Mouse (Mus musculus) erythroblast, embryonic 14.5 days (primary cell): ENCODE measurements around the gene Mnx1.

Experiments
- GATA1 ChIP-seq: IDR thresholded peaks from 2 replicates; pipeline ENCODE4 v1.6.1; 2012; ENCODE audit warnings: low read length, inconsistent platforms, mixed read lengths
- TAL1 ChIP-seq: IDR thresholded peaks from 3 replicates; pipeline ENCODE4 v1.6.1; 2012; ENCODE audit warnings: low read length, inconsistent platforms, mixed read lengths

- TF ChIP-seq GATA1 (no peak), TAL1 (no peak)
Measured at GRCm38 (mm10) chr5:29507013-29507412, 28.7 kb upstream of the Mnx1 start.
